Mouse (Mus musculus): ENCODE measurements around the gene Gm12253.

Gene Gm12253

DNA sequence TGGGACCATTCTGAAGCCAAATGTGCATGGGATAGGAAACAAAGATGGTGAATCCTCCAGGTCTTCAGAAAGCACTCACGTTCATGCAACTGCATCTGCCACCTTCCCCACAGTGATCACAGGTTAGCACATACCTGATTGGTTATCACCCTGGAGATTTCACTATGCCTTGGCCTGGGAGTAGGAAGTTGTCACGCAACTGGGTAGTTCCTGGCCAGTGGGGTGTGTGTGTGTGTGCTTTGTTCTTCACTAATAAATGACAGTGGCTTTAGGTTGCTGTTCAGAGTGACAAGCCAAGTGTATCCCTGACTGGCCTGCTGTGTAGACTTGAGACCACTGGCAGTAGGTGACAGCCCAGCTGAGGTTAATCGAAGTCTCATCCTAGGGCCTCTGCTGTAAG is at the start of gene Gm12253:
Gm12253 (plus strand) TSS at position 301 of the 400 bp plus-strand sequence.
- in situ Hi-C loops (cut with MseI, MboI): no loop called here

GRCm38 (mm10) chr11:58399985-58400645 is 32.2 kb upstream of the Gm12253 start:
- in situ Hi-C loops (cut with MseI, MboI): no loop called here

GRCm38 (mm10) chr11:58400655-58401054 is 31.7 kb upstream of the Gm12253 start:
- in situ Hi-C loops (cut with MseI, MboI): no loop called here

DNA sequence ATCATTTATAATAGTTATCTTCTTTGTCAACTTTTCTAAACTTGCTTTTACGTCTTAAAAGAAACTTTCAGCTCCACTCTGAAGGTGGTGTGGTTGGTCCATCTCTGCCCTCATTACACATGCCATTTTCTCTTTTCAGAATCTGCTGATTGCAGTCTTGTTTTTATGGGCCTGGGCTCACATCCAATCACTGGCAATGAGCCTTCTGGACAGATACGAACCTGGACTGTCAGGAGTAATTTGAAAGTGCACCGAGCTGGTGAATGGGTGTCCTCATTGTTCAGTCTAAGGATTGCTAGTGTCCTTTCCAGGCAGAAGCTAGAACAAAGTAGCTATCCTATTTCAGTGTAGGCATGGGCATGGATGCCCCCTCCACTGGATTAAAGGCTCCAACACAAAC is 24.3 kb upstream of the Gm12253 start:
- in situ Hi-C loops (cut with MseI, MboI): no loop called here

- in situ Hi-C loops (cut with MseI, MboI): no loop called here
Observed at GRCm38 (mm10) chr11:58418336-58418735, 14.0 kb upstream of the Gm12253 start.

- in situ Hi-C loops (cut with MseI, MboI): no loop called here
Observed at GRCm38 (mm10) chr11:58420815-58421214, 11.5 kb upstream of the Gm12253 start, which contains the start of gene 1810065E05Rik. 1810065E05Rik (plus strand) TSS chr11:58421111.

DNA sequence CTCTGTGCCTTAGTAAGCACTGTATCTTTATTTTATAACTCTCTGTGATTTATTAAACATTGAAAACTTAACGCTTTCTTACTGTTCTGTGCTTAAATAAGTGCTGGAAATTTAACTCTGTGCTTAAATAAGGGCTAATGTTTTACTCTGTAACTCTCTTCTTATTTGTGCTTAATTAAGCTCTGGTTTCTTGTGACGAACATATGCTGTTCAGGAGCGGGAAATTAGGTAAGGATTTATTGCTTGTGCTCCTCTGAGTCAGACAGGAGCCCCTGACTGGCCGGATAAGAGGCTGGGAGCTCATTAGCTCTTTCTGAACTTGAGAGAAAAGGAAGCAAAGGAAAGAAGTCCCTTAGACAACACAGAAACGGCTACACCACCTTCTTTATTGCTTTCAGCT is 5.5 kb downstream of the Gm12253 start:
- in situ Hi-C loops (cut with MseI, MboI): no loop called here

GRCm38 (mm10) chr11:58452759-58453158 is 20.4 kb downstream of the Gm12253 start, which contains the start of gene Lypd9:
Lypd9 (minus strand) TSS chr11:58452923.
- in situ Hi-C loops (cut with MseI, MboI): no loop called here

DNA sequence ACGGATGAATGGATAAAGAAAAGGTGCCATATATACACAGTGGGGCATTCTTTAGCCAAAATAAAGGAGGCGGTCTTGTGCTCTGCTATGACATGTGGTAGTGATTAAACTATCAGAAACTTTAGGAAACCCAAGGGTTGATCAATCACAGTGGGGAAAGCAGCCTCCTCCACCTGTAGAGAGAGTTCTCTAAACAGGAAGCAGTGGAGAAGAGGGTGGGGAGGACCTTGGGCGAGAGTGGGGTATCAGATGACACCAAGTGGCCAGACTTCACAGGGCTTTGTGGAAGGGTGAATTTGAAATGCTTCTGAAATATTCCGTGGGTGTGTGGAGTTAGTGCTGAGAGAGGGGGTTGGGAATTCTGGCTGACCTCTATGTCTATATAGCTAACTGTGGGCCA is 21.2 kb downstream of the Gm12253 start:
- in situ Hi-C loops (cut with MseI, MboI): no loop called here

GRCm38 (mm10) chr11:58462170-58462569 is 29.8 kb downstream of the Gm12253 start, which contains the start of gene Olfr30:
Olfr30 (minus strand) TSS chr11:58462270.
- in situ Hi-C loops (cut with MseI, MboI): no loop called here
